Mouse (Mus musculus) ES-E14 (cell line): ENCODE measurements around the gene Mprip.

Experiments
- HCFC1 ChIP-seq: IDR thresholded peaks from 2 replicates; pipeline ENCODE4 v1.6.1; 2012; ENCODE audit warnings: low read length, inconsistent platforms, borderline replicate concordance; ENCODE audit not compliant: insufficient read depth
- ZNF384 ChIP-seq: IDR thresholded peaks from 2 replicates; pipeline ENCODE4 v1.6.1; 2012; ENCODE audit warnings: low read depth, low read length, inconsistent platforms

DNA sequence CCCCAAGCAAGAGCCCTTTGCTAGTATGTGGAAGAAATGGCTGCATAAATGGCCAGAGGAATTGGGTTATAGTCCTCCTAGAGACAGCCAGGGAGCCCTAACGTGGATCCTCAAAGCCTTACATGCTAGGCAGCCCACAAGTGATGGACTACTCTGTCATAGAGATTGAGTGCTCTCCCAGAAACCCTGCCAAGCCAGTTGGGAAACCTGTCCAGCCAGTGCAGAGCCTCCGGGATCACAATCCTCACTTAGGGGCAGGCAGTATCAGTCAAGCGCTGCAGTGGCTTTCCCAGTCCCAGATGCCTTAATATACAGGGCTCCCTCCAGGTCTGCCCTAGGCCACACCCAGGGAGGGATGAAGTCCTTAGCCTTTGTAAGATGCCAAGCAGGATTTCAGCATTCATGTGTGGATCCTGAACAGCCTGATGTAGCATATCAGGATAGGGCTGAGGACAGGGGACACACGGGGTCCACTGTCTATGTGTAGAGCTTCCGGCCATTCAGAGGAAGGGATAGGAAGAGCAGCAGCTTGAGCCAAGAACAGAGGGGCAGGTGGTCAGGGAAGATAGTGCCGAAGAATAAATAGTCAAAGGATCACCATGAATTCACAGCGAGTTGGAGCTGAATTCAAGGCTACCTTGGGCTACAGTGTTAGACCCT is 27.0 kb upstream of the Mprip start:
- no peak for TF ChIP-seq HCFC1
- TF ChIP-seq ZNF384, result no peak
